Mouse (Mus musculus) spleen, adult 2 months (tissue): ENCODE results near the gene Cldn3. TPM values are rescaled to one million over a fixed set of nuclear protein-coding genes. Genes with fewer than 3 reads are reported as not detected.

Experiments used
- DNase-seq, 2 experiments: peaks; one replicate each; pipeline versions ENCODE4 v3.0.0 to v3.0.0-alpha.2; 2012 to 2021; ENCODE audit warnings: low spot score in 2 of 2, low read depth in 1 of 2
- H3K27ac ChIP-seq: fragments of 200-500 bp; 2 replicates; pipeline ENCODE4 v1.5.1; 2012; ENCODE audit warnings: low read length, inconsistent platforms; ENCODE audit not compliant: insufficient read depth
- H3K27me3 ChIP-seq: fragments of 200-500 bp; 2 replicates; pipeline ENCODE4 v1.6.1; 2012; ENCODE audit warnings: mild to moderate bottlenecking, moderate library complexity, low read length, inconsistent platforms; ENCODE audit not compliant: control insufficient read depth, insufficient read depth
- H3K36me3 ChIP-seq: fragments of 200-500 bp; 2 replicates; pipeline ENCODE4 v1.6.1; 2012; ENCODE audit warnings: mild to moderate bottlenecking, low read length, inconsistent platforms; ENCODE audit not compliant: control insufficient read depth, insufficient read depth
- H3K4me1 ChIP-seq: fragments of 200-500 bp; 2 replicates; pipeline ENCODE4 v1.6.1; 2011; ENCODE audit warnings: inconsistent platforms; ENCODE audit not compliant: control insufficient read depth, insufficient read depth, insufficient read length
- H3K4me3 ChIP-seq: fragments of 200-500 bp; 2 replicates; pipeline ENCODE4 v1.5.1; 2011; ENCODE audit warnings: mild to moderate bottlenecking, inconsistent platforms; ENCODE audit not compliant: insufficient read depth, insufficient read length; ENCODE audit errors: extremely low read depth
- CTCF ChIP-seq: fragments of 200-500 bp; IDR thresholded peaks from 2 replicates; pipeline ENCODE4 v1.5.1; 2011; ENCODE audit warnings: mild to moderate bottlenecking, inconsistent platforms; ENCODE audit not compliant: insufficient read depth, insufficient read length, insufficient replicate concordance; ENCODE audit errors: extremely low read depth
- POLR2A ChIP-seq: fragments of 200-500 bp; IDR thresholded peaks from 2 replicates; pipeline ENCODE4 v1.6.1; 2011; ENCODE audit warnings: low read depth, low read length, inconsistent platforms
- WGBS: fragments of 180-500 bp; shearing (Covaris S2); methylation state at CpG from one replicate; pipeline ENCODE4 v1.1.7; 2018; 5-methylcytosine and 5-hydroxymethylcytosine counted together
- polyA plus RNA-seq: library from polyadenylated mRNA; depleted of rRNA; stranded (reverse); fragments of >200 nt; gene quantifications from 2 replicates; pipeline ENCODE4 v1.2.3, GENCODE M21; 2012

Gene Cldn3
- polyA plus RNA-seq, 1 experiment = 3.1 TPM

- DNase-seq = peak in 1 of 2 experiments; percentile 72
- 1% methylated on average over 55 of the region's 61 CpGs for WGBS
- peaks cover 2% of the 10 kb centered on the region; the same call in 1 of the 2 replicates for H3K27me3 ChIP-seq
- H3K27ac ChIP-seq = no peak within 1 kb of the TSS
- H3K4me1 ChIP-seq = peaks cover 11% of the 10 kb centered on the region; the same call in 1 of the 2 replicates
- TF ChIP-seq POLR2A (no peak), CTCF (no peak)
- H3K36me3 ChIP-seq = no peaks in the 10 kb centered on the region
- peak within 1 kb of the TSS; percentile 59 for H3K4me3 ChIP-seq
Observed at GRCm38 (mm10) chr5:135023344-135024173, 37.5 kb downstream of the Cldn3 start, which contains the start of gene Stx1a. Stx1a (plus strand) TSS chr5:135023482.

DNA sequence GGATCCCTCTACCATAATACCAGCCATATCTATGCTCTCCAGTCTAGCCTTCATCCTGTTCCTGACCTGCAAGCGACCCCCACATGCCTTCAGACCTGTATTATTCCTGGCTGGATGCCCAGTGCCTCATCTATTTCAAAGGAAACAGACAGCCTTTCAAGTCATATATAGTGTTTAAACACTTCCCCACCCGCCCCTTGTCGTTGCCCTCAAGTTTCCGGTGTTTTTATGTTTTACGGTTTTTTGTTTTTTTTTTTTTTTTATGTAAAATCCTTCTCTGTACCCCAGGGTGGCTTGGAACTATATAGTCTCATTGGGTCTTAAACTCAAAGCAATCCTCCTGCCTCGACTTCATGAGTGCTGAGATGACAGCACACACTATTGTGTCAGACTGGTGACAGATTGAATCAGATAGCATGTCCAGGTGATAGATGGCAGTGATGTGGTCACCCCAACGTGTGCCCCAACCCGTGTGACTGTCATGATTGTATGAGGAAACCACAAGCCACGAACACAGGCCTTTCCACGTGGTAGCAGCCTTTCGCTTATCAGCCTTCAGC, 38.7 kb downstream of the Cldn3 start:
- no peak for TF ChIP-seq POLR2A
- TF ChIP-seq CTCF = no peak
- WGBS = 5% methylated on average over 11 of the region's 11 CpGs
- Histone ChIP-seq H3K36me3 (no peaks in the 10 kb centered on the region), H3K4me1 (peaks cover 11% of the 10 kb centered on the region; the same call in 1 of the 2 replicates), H3K27ac (no peak overlapping the region), H3K4me3 (no peak overlapping the region), H3K27me3 (peaks cover 2% of the 10 kb centered on the region; the same call in 1 of the 2 replicates)
- DNase-seq = peak in 1 of 2 experiments; percentile 59

DNA sequence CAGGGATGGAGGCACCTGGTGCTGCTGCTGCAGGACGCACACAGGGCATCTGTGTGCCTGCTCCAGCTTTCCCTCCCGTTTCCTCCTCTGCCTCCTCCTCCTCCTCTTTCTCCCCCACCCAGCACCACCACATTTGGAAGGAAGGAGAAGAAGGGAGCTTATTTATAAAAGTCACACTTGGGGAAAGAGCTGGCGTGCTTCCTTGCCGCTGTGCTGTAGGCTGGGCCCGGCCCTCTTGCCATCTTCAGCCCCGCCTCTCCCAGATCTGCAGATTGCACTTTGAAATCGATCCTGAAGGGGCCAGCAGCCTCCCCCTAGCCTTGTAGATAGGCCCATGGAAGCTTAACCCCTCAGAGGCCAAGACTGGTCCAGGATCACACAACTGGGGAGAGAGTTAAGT, 39.9 kb downstream of the Cldn3 start:
- no peak overlapping the region for H3K4me3 ChIP-seq
- 30% methylated on average over 7 of the region's 7 CpGs for WGBS
- H3K27ac ChIP-seq = no peak overlapping the region
- no peak for DNase-seq
- peaks cover 2% of the 10 kb centered on the region; the same call in 1 of the 2 replicates for H3K27me3 ChIP-seq
- H3K4me1 ChIP-seq = peaks cover 11% of the 10 kb centered on the region; the same call in 1 of the 2 replicates
- TF ChIP-seq CTCF = no peak
- no peak for TF ChIP-seq POLR2A
- no peaks in the 10 kb centered on the region for H3K36me3 ChIP-seq

- Histone ChIP-seq H3K27ac (no peak overlapping the region), H3K36me3 (no peaks in the 10 kb centered on the region), H3K27me3 (0 out of 2 replicates have a peak, but pooled peaks cover 1% of the 10 kb centered on the region), H3K4me1 (peaks cover 8% of the 10 kb centered on the region; the same call in 1 of the 2 replicates), H3K4me3 (no peak overlapping the region)
- DNase-seq = no peak
- WGBS = 41% methylated on average over 18 of the region's 18 CpGs
- TF ChIP-seq CTCF (no peak), POLR2A (no peak)
Observed at GRCm38 (mm10) chr5:135029007-135029854, 43.2 kb downstream of the Cldn3 start.

- WGBS = 94% methylated on average over 5 of the region's 5 CpGs
- TF ChIP-seq POLR2A = no peak
- TF ChIP-seq CTCF = no peak
Observed at GRCm38 (mm10) chr5:135032581-135032980, 46.6 kb downstream of the Cldn3 start.

DNA sequence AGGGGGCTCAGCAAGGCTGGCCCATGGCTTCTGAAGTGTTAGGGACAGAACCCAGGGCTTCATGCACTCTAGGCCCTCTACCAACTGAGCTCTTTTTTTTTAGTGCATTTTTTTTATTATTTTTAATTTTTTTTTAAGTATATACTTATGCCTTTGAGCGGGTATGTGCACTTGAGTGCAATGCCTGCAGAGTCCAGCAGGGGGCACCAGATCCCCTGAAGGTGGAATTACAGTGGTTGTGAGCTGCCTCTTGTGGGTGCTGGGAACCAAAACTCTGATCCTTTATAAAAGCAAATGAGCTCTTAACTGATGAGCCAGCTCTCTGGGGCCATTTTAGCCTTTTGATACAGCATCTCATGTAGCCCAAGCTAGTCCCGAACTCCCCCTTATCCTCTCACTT, 48.6 kb downstream of the Cldn3 start:
- H3K4me3 ChIP-seq = no peak overlapping the region
- TF ChIP-seq POLR2A (no peak), CTCF (0 out of 2 replicates have a peak, but pooled peaks have one; percentile 10)
- H3K4me1 ChIP-seq = no peaks in the 10 kb centered on the region
- 94% methylated on average over 2 of the region's 2 CpGs for WGBS
- no peak overlapping the region for H3K27ac ChIP-seq
- H3K36me3 ChIP-seq = no peaks in the 10 kb centered on the region
- DNase-seq = no peak
- H3K27me3 ChIP-seq = 0 out of 2 replicates have a peak, but pooled peaks cover 1% of the 10 kb centered on the region

More at GRCm38 (mm10) chr5:135032581-135032980, 46.6 kb downstream of the Cldn3 start:
- Histone ChIP-seq H3K27me3 (0 out of 2 replicates have a peak, but pooled peaks cover 1% of the 10 kb centered on the region), H3K4me3 (no peak overlapping the region), H3K27ac (no peak overlapping the region), H3K4me1 (no peaks in the 10 kb centered on the region), H3K36me3 (no peaks in the 10 kb centered on the region)
- no peak for DNase-seq
